Mouse (Mus musculus) intestine, postnatal 0 days (tissue): ENCODE measurements around the gene Platr17. TPM values are rescaled to one million over a fixed set of nuclear protein-coding genes. Genes with fewer than 3 reads are reported as not detected.
"Not testable (repeated sequence)": the region's sequence is repeated elsewhere in the genome, so short reads cannot be mapped to it uniquely, and the experiment has no call there.

Source experiments
- ATAC-seq: fragments of 200-750 bp; cut with Nextera tagmentation; 2 replicates; pipeline ENCODE4 v1.8.0; 2017; ENCODE audit warnings: mild to moderate bottlenecking, moderate TSS enrichment, moderate library complexity
- H3K27ac ChIP-seq: fragments of 300-500 bp; sonication (generic); 2 replicates; pipeline ENCODE4 v1.5.1; 2014; ENCODE audit warnings: mild to moderate bottlenecking, low read depth, low read length, moderate library complexity
- H3K27me3 ChIP-seq: fragments of 300-500 bp; sonication (generic); replicated peaks from 2 replicates; pipeline ENCODE4 v1.6.1; 2014; ENCODE audit warnings: low read length, mixed read lengths; ENCODE audit not compliant: control insufficient read depth, insufficient read depth
- H3K36me3 ChIP-seq: fragments of 300-500 bp; sonication (generic); 2 replicates; pipeline ENCODE4 v1.6.1; 2014; ENCODE audit warnings: mild to moderate bottlenecking, moderate library complexity; ENCODE audit not compliant: control insufficient read depth, insufficient read depth
- H3K4me1 ChIP-seq: fragments of 300-500 bp; sonication (generic); replicated peaks from 2 replicates; pipeline ENCODE4 v1.6.1; 2014; ENCODE audit warnings: antibody characterized with exemption, low read length, mixed read lengths; ENCODE audit not compliant: control insufficient read depth, insufficient read depth
- H3K4me2 ChIP-seq: fragments of 300-500 bp; sonication (generic); replicated peaks from 2 replicates; pipeline ENCODE4 v1.6.1; 2014; ENCODE audit warnings: low read depth, mild to moderate bottlenecking, moderate library complexity
- H3K4me3 ChIP-seq: fragments of 300-500 bp; sonication (generic); 2 replicates; pipeline ENCODE4 v1.5.1; 2014; ENCODE audit warnings: low read depth, low read length
- H3K9ac ChIP-seq: fragments of 300-500 bp; sonication (generic); 2 replicates; pipeline ENCODE4 v1.6.1; 2014; ENCODE audit warnings: mild to moderate bottlenecking, low read depth, low read length
- H3K9me3 ChIP-seq: fragments of 300-500 bp; sonication (generic); 2 replicates; pipeline ENCODE4 v1.6.1; 2016; ENCODE audit warnings: mixed run types; ENCODE audit not compliant: control insufficient read depth
- CTCF ChIP-seq: sonication (generic); IDR thresholded peaks from 2 replicates; pipeline ENCODE4 v1.5.1; 2016; ENCODE audit warnings: low read depth, mild to moderate bottlenecking, control low read depth, antibody characterized with exemption, moderate library complexity
- WGBS: fragments of 180-500 bp; shearing (Covaris S2); extraction: QIAGEN DNeasy Blood & Tissue Kit; methylation state at CpG from one replicate; pipeline ENCODE4 v1.1.7; 2014; 5-methylcytosine and 5-hydroxymethylcytosine counted together
- polyA plus RNA-seq: library from polyadenylated mRNA; unstranded; fragments of >200 nt; fragmentation: Nextera tagmentation; extraction: Ambion mirVana; gene quantifications from 2 replicates; pipeline ENCODE4 v1.2.1, GENCODE M21; 2015

Platr17 gene
- polyA plus RNA-seq, 1 experiment from 2014 or later: 0.25 TPM

- H3K27ac ChIP-seq, H3K4me1 ChIP-seq, H3K36me3 ChIP-seq, H3K9me3 ChIP-seq, ATAC-seq, H3K27me3 ChIP-seq: not testable (repeated sequence)
- peak overlapping the region; percentile 80 for H3K4me2 ChIP-seq
- peak overlapping the region; percentile 40; the same call in 1 of the 2 replicates for H3K9ac ChIP-seq
- peak overlapping the region; percentile 66 for H3K4me3 ChIP-seq
- under 1% methylated on average over 44 of the region's 44 CpGs for WGBS
Measured at GRCm38 (mm10) chr17:33889941-33890532, 14.9 kb upstream of the Platr17 start.

- Histone ChIP-seq H3K4me3 (peak within 1 kb of the TSS; percentile 66), H3K9me3 (no peaks in the 10 kb centered on the region), H3K27ac (no peak within 1 kb of the TSS), H3K4me1 (no peaks in the 10 kb centered on the region), H3K36me3 (peaks cover under 1% of the 10 kb centered on the region; the same call in 1 of the 2 replicates), H3K27me3 (no peaks in the 10 kb centered on the region), H3K9ac (peak within 1 kb of the TSS; percentile 40; the same call in 1 of the 2 replicates), H3K4me2 (peak within 1 kb of the TSS; percentile 80)
- peak; percentile 99 for ATAC-seq
- peak; percentile 100 for TF ChIP-seq CTCF
- under 1% methylated on average over 49 of the region's 49 CpGs for WGBS
Measured at GRCm38 (mm10) chr17:33890533-33891059, 14.3 kb upstream of the Platr17 start, which contains the start of gene Kifc1. Gene Kifc1 (minus strand): TSS chr17:33890661.

GRCm38 (mm10) chr17:33891357-33891756 is 13.6 kb upstream of the Platr17 start:
- TF ChIP-seq CTCF: no peak
- no peaks in the 10 kb centered on the region for H3K36me3 ChIP-seq
- no peaks in the 10 kb centered on the region for H3K9me3 ChIP-seq
- no peaks in the 10 kb centered on the region for H3K27me3 ChIP-seq
- H3K4me2 ChIP-seq: no peak overlapping the region
- H3K9ac ChIP-seq: no peak overlapping the region
- no peaks in the 10 kb centered on the region for H3K4me1 ChIP-seq
- WGBS: 70% methylated on average over 2 of the region's 2 CpGs
- no peak overlapping the region for H3K27ac ChIP-seq
- no peak overlapping the region for H3K4me3 ChIP-seq
- ATAC-seq: no peak

- H3K4me1 ChIP-seq, H3K27ac ChIP-seq, H3K4me2 ChIP-seq, H3K9ac ChIP-seq, ATAC-seq, H3K36me3 ChIP-seq, H3K4me3 ChIP-seq, H3K27me3 ChIP-seq, H3K9me3 ChIP-seq: not testable (repeated sequence)
- peak; percentile 28; the same call in 1 of the 2 replicates for TF ChIP-seq CTCF
- WGBS: 67% methylated on average over 6 of the region's 6 CpGs
Measured at GRCm38 (mm10) chr17:33891892-33892291, 13.0 kb upstream of the Platr17 start.

GRCm38 (mm10) chr17:33892429-33892828 is 12.5 kb upstream of the Platr17 start:
- Histone ChIP-seq H3K4me1 (no peaks in the 10 kb centered on the region), H3K36me3 (no peaks in the 10 kb centered on the region), H3K9ac (no peak overlapping the region), H3K27ac (no peak overlapping the region), H3K9me3 (no peaks in the 10 kb centered on the region), H3K27me3 (no peaks in the 10 kb centered on the region), H3K4me2 (no peak overlapping the region), H3K4me3 (no peak overlapping the region)
- WGBS: 21% methylated on average over 7 of the region's 7 CpGs
- ATAC-seq: no peak
- TF ChIP-seq CTCF: no peak

- not testable (repeated sequence) for ATAC-seq, H3K36me3 ChIP-seq, H3K27me3 ChIP-seq, H3K4me3 ChIP-seq, H3K9me3 ChIP-seq, H3K4me2 ChIP-seq, H3K27ac ChIP-seq, H3K4me1 ChIP-seq, H3K9ac ChIP-seq
- WGBS: 54% methylated on average over 4 of the region's 4 CpGs
Measured at GRCm38 (mm10) chr17:33893011-33893410, 11.9 kb upstream of the Platr17 start.
